Mouse (Mus musculus): ENCODE measurements around the gene Tcf7l2. TPM values are rescaled to one million over a fixed set of nuclear protein-coding genes. Genes with fewer than 3 reads are reported as not detected.
A peak's percentile ranks its signal among the peaks of the same experiment; 100 is the strongest.

Tcf7l2 gene
- 10 to 100 TPM in 2 of 4 experiments, 1 to 10 TPM in 2; 7.6 to 12.1 (median 9.9) TPM for total RNA-seq (2022)

DNA sequence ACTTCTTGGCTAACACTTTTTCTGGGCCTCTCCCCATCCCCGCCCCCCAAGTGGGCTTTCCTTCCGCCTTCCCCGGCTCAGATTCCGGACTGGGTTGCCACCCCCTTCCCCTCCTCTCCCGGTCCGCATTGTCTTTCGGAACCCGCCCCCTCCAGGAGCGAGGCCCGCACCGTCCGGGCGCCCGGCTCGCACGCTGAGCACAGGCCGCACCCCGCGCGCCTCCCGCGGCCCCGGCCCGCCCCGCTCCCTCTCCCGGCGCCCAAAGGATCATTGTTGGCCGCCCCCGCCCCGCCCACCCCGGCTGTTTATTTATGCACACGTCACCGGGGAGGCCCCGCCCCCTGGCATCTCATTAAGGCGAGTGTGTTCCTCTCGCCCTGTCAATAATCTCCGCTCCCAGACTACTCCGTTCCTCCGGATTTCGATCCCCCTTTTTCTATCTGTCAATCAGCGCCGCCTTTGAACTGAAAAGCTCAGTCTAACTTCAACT is at the start of gene Tcf7l2:
Gene Tcf7l2, plus strand, starts transcription at position 382 of the 490 bp plus-strand sequence.
- DNase-seq (ENCODE audit: low spot score in 2 of 2), result peak; percentile 54 to 62

DNA sequence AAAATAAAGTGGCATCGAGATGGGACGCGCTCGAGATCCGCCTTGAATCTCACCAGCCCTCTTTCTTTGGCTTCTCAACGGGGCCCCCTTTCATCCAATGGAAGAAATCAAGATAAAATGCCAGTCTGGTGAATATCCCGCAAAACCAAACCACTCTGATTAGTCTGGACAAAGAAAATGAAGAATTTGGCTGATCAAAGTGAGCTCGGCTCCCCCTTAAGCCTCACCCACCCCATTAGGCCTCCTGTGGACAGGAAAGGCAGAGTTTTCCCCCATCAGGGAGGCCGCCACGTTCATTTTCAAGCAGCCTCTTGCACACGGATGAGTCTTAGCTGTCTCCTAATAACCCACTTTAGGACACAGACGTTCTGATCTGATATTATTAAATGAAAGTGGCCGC is 47.0 kb upstream of the Tcf7l2 start:
- no peak for DNase-seq (ENCODE audit: low spot score in 2 of 2)

DNA sequence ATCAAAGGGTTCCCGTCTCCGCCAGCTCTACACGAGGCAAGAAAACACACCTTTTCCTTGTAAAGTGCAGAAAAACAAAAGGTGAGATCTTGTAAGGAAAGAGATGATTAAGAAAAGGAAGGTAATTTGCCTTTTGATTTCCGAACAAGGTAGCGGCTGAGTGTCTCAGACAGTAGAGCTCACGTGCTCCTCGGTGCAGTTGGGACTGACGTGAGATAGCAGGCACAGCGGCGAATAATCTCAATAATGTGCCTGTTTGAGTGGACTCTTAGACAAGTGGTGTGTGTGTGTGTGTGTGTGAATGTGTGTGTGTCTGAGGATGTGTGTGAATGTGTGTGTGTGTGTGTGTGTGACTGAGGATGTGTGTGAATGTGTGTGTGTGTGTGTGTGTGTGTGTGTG is 46.2 kb upstream of the Tcf7l2 start:
- DNase-seq (ENCODE audit: low spot score in 2 of 2), result no peak

DNA sequence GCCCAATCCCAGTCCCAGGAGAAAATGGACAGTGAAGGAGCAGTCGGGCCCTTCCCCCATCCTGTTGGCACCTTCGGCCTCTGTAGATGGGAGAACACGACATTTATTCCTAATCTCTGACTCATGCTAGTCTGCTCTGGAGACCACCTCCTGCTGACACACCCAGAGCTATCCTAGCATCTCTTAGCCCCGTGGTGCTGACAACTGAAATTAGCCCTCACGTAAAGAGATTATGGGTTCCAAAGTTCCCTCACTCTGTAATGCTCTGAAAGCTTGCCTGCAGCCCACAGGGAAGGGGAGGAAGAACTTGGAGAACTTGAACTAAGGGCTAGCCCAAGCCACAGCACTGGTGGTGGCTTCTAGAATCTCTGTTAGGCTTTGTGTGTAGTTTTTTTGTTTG is 42.7 kb upstream of the Tcf7l2 start:
- DNase-seq (ENCODE audit: low spot score in 2 of 2), result no peak

DNA sequence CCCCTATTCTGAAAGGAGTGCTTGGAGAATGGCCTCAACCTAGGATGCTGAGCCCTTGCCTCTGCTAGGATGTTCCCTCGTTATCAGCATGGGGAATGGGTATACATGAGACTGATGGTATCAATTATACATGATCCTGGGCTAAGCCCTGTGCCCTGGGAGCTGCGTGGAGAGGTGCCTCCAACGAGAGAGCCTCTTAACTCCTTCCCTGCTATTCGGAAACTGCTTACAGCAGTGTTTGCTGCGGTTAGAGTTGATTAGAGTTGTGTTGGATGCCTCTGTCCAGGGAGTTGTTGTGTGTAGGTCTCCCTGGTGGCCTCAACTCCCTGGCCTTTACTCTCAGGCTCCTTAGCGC is 41.4 kb upstream of the Tcf7l2 start:
- DNase-seq (ENCODE audit: low spot score in 2 of 2), result no peak

DNA sequence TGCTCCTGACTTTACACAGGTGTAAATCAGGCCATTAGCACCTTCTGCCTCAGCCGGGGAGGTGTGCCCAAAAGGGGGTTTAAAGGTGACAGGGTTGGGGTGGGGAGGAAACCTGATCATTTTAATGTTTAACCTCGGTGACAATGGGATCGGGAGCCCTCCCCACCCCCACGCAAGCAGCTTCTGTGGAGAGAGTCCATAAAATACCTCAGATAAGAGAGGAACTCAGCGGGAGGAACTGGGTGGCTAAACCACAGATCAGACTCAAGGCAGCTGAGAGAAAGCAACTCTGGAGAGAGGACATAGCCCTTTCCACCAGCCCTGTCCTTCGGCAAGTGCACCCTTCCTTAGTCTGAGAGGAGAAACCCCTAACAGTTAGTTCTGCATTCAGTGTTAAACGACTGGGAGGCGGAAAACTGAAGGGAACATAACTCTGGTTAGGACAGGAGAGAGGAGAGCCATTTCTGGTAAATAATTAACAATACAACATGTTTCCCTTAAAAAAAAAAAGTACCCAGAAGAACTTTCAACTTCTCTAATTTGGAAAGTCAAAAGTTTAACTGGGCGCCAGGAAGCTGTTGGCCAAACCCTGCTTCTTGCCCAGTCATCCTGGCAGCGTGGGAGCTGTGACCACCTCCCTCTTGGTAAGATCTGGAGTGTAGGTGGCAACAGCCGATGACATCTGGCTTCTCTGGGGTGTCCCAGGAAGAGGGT is 40.9 kb upstream of the Tcf7l2 start:
- no peak for DNase-seq (ENCODE audit: low spot score in 2 of 2)

DNA sequence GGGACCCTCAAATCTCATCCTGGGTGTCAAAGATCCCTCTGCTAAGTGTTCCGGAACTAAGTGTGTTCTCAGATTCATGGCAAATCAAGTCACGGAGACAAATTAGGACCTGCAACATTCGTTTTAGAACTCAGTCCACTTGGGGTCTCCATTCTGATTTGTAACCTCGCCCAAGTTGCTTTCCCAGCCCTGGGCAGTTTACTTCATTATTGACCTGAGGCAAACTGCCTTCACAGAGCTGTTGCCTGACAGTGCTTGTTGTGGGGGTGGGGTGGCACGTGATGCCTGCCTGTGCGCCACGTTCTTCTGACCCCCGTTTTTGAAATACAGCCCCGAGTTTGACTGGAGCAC is 40.4 kb upstream of the Tcf7l2 start:
- DNase-seq (ENCODE audit: low spot score in 2 of 2), result no peak

DNA sequence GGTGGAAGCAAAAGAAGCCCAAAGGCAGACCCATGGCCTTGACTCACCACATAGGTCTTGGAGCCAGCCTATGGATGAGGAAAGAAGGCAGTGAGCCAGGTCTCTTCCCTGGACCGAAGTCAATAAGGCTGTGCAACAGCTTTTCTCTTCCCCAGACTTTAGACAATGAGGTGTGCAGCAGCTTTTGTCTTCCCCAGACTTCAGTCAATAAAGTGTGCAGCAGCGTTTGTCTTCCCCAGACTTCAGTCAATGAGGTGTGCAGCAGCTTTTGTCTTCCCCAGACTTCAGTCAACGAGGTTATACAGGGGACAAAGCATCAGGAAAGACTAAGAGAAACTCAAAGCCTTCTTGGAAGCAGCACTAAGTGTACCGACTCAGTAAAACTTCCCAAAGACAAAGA is 39.5 kb upstream of the Tcf7l2 start:
- no peak for DNase-seq (ENCODE audit: low spot score in 2 of 2)

DNA sequence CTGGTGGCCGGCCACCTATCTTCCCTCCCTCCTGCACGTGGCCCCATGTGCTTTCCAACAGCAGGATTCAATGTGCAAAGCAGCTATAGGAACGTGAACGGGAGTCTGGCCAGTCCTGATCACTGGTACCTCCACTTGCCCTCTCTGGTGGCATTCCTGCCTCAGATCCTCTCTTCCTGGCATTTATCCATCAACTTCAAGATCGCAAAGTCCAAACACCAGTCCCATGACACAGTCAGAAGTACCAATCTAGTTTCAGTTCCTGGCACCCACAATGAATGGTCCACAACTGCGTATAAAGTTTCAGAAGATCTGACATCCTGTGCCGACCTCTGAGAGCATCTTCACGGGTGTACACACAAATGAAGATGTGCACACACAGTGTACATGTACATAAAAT is 38.9 kb upstream of the Tcf7l2 start:
- DNase-seq (ENCODE audit: low spot score in 2 of 2), result no peak

DNA sequence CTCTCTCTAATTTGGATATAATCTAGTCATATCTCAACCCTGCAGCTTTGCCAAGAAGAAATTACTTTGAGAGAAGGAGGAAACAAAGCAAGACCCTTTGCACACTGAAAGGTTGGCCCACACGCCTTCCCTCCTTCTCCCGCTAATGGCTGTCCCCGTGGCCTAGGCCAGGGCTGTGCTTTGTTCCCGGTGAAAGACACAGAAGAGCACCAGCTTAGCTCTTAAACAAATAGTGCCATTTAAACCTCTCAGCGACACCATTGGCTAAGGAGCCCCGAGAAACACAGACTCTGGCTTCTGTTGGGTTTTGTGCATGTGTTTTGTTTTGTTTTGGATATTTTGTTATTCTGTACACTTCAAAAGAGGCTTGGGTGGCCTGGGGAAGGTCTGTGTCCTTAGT is 37.5 kb upstream of the Tcf7l2 start:
- DNase-seq (ENCODE audit: low spot score in 2 of 2), result no peak

DNA sequence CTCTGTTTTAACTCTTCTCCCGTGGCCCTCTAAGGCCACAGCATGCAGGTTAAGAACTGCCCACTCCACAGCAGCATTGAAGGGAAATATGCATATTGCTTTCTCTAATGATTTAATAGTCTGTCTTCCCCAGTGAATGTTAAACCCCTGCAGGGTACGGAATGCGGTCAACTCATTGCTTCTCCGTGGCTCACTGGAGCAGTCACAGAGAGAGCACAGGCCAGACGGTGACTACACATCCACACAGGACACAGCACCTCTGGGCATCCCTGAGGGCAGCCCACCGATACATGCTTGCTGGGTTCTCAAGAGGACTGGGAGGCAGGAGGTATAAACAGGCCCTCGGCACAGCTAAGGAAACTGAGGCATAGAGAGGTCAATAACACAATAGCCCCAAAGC is 35.3 kb upstream of the Tcf7l2 start:
- DNase-seq (ENCODE audit: low spot score in 2 of 2), result no peak

DNA sequence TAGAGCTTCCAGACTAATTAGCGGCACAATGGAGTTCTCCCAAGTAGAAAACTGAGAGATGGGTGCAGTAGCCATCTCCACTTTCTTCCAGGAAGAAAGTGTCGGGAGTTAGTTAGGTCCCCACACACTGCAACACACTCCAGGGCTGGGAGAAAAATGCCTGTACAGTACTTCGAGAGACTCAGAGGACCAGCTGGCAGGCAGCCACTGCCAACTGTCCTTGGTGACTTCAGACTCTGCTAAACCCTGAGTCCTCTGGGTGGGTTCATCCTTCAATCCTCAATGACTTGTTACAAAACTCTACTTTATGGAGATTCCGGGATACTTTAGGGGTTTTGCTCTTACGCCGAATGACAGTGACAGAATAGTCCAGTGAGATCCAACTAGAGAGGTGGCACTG is 34.8 kb upstream of the Tcf7l2 start:
- DNase-seq (ENCODE audit: low spot score in 2 of 2), result no peak

DNA sequence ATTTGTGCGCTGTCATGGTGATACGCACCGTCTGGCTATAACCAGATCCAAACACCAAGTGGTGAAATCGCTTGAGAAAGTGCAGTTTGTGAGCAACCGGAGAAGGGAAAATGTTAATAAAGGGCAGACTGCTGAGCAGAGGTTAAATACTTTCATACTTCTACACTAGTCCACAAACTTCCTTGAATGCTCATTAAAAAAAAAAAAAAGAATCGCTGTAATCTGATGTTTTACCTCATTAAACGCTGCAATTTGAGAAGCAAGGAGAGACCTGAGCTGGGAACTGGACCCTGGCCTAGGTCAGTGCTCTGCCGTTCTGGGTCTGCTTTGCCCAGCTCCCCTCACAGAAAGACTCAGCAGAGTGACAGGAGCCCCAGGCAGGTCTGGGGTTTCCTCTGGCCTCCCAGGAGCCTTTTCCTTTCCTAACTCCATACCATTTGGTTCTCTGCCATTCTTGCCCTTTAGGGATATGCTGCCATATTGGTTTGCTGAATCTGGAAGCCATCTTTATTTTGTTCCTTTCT is 33.5 kb upstream of the Tcf7l2 start:
- DNase-seq (ENCODE audit: low spot score in 2 of 2), result no peak

DNA sequence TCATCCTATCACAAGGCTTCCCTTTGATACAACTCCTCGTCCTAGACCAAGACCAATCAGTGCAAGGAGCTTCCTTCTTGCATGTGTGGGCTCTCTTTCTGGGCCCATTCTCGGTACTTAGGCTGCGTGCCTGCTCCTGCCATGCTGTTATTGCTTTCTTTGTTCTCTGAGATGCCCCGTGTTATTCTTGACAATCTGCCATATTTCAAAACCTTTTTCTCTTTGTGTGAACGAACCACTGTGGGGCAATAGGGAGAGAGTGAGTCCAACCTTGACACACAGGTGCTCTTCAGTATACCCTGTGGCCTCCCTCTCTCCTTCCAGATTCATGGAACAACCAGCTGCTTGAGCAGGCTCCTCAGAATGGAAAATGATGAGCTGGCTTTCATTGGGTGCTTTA is 30.8 kb upstream of the Tcf7l2 start:
- no peak for DNase-seq (ENCODE audit: low spot score in 2 of 2)

DNA sequence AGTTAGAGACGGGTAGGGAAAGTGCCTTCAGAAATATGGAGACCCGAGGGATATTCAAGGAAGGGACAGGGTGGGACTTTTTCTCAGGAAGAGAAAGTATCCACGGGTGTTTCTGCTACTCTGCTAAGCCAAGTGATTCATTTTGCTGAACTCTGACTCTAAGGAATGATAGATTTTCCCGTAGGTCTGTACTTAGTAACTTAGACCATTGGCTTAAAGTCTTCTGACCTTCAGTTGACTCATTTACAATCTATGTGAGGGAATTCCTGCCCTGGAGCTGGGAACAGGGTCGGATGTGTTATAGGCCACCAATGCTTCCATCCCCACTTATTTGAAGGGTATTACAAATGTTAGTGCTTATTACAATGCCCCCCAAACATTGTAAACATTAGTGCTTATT is 29.9 kb upstream of the Tcf7l2 start:
- DNase-seq (ENCODE audit: low spot score in 2 of 2), result no peak

DNA sequence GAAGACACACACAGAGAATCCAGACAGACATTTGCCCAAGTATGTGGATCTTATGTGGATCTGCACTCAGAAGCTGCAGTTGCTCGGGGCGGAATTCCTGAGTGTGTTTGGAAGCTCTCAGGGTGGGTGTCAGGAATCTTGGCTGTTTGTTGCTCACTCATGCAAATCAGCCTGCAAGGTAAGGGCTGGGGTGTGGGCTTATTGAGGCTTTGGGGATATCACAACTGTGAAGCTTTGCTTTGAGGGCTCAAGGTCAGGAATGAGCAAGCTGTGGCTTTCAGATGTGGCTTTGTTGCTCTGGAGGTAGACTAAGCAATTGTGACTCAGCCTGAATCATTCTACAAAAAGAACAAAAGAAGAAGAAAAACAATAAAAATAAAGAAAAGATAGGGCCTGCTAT is 28.9 kb upstream of the Tcf7l2 start:
- DNase-seq (ENCODE audit: low spot score in 2 of 2), result no peak

DNA sequence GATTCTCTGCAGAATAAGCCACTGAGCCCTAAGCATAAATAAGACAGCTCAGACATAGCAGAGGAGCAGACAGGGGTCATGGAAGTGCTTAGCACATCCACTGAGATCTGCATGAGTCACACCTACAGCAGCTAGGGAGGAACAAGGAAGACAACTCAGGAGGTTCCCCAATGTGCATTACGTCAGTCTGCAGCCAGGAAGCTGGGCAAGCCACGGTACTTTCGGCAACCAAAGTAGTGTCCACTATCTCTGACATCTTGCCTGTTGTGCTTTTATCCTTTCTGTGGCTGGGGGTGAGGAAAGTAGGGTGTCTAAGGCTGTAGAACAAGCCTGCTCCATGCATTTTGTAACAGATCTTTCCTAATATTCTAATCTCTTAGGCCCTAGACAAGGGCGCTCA is 27.6 kb upstream of the Tcf7l2 start:
- no peak for DNase-seq (ENCODE audit: low spot score in 2 of 2)

DNA sequence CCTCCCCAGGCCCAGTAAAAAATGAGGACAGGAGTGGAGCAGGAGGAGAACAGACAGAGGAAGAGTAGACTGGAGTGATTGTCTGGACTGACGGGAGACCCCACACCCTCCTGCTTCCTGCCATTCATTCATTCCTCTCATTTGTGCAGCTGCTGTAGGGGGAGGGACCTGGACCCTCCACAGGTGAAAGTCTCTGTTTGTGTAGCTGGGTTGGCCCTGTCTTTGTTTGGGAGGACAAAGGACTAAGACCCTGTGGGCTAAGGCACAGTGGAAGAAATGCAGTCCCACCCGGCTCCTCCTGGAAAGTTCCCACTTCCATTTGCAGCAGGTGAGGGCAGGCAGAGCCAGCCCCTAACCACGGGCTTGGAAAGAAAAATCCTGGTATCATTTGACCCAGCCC is 27.0 kb upstream of the Tcf7l2 start:
- DNase-seq (ENCODE audit: low spot score in 2 of 2), result no peak

DNA sequence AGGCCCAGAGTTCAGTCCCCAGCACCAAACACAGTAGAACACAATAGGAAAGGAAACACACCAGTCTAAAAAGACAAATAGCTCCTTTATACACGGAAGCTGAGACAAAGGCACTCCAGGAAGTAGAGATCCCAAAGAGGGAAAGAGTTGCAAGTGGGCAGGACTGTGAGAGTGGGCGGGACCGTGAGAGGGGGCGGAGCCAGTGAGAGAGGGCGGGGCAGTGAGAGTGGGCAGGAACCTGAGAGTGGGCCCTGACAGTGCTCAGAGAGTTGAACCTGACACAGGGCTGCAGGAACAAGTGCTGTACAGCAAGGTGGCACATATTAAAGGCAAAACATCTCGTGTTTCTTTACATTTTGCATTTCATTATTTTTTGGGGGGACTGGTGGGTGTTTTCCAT is 22.5 kb upstream of the Tcf7l2 start:
- DNase-seq (ENCODE audit: low spot score in 2 of 2), result no peak

DNA sequence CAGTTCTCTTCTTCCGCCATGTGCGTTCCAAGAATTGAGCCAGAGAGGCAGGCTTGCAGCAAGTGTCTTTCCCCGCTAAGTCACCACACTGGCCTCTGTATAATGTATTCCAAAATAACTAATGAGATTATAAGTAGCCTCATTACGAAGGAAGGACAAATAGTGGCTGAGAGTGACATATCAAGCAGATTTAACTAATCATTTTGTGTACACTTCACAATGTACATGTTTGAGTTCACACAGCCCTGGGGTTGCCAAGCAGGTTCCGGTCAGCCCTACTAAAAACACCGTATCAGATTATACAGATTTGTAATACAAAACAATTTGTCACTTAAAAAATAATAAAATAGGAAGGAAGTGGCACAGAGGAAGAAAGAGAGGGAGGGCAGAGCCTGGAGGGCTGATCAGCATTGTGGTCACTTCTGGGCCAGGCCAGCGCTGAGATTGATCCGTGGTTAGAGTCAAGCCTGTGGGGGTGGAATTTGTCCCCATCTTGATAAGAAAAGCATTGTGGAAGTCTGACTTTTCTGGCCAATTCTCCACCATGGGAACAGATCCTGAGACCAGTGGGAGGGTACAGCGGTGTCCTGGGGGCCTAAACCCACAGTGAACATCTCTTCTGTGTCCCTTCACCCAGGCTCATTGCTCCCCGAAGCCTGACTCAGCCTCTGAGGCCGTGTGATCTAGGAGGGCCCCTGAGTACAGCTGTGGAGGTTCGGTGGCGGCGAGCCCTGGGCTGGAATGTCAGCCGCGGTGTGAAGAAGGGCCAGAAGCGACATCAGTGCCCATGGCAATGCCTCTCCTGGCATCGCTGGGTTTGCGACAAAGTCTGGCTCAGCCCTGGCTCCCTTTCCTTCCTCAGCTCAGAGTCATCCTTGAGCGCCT is 21.9 kb upstream of the Tcf7l2 start:
- no peak for DNase-seq (ENCODE audit: low spot score in 2 of 2)

DNA sequence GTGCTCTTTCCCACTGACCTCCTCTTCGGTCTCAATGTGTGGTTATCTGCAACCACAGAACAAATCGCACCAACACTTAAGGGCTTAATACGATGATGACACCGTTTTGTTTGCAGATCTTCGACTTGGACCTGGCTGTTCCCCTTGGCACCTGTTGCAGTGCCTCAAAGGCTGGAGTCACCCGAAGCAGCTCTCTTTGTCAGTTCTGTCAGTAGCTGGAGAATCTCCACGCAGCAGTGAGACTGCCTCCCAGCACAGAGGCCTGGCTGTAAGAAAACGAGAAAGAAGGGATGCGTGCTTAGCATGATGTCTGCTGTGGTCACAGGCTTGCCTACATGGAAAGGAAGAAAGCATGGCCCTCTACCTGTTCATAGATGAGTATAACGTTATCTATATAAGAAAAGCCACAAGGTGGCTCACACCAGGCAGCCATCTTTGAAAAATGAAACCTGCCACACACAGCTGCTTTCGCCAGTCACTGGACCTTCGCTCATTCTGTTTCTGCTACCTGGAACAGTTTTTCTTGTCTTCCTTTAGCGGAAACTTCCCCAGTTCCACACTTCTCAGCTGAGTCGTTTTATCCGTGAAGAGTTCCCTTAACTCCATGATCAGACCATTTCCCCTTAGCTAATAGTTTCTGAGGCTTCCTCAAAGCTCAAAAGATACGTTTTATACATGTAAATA is 21.1 kb upstream of the Tcf7l2 start:
- DNase-seq (ENCODE audit: low spot score in 2 of 2), result no peak

DNA sequence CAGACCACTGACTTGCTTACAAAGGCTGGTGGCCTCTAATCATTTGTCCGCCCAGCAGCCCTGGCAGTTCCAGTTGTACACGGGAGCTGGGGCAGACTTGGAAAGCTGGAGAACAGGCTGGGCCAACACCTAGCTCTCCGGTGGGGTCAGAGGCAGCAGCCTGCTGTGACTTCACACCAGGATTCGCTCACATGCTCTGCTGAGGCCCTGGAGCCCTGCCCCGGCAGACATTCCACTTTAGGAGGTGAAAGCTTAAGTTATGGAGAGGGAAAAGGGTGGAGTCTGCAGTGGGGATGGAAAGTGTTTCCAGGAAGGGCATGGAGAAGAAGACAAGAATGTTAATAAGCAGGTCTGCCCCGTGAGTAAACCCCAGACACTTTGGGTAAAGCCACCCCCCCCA is 19.2 kb upstream of the Tcf7l2 start:
- DNase-seq (ENCODE audit: low spot score in 2 of 2), result no peak

Measured in layer of hippocampus, adult 8-10 months (tissue).